Mouse (Mus musculus): Measurements from ENCODE around the gene Syngr1. TPM values are rescaled to one million over a fixed set of nuclear protein-coding genes. Genes with fewer than 3 reads are reported as not detected.
"Not testable (repeated sequence)": the region's sequence is repeated elsewhere in the genome, so short reads cannot be mapped to it uniquely, and the experiment has no call there.

Gene Syngr1
- polyA plus RNA-seq, 1 experiment from 2014 or later, result 8.1 TPM

GRCm38 (mm10) chr15:80107143-80107542, 16.0 kb downstream of the Syngr1 start:
- Histone ChIP-seq H3K27ac (no peak overlapping the region), H3K4me2 (replicated peaks) (no peak overlapping the region), H3K9me3 (no peaks in the 10 kb centered on the region), H3K27me3 (no peaks in the 10 kb centered on the region), H3K36me3 (no peaks in the 10 kb centered on the region), H3K9ac (no peak overlapping the region), H3K4me1 (no peaks in the 10 kb centered on the region), H3K4me3 (no peak overlapping the region)
- ATAC-seq (ENCODE audit: insufficient number of reproducible peaks, insufficient read depth, low FRiP score, low TSS enrichment), result no peak
- 95% methylated on average over 8 of the region's 8 CpGs for WGBS

GRCm38 (mm10) chr15:80107575-80107974, 16.4 kb downstream of the Syngr1 start:
- Histone ChIP-seq H3K9ac (no peak overlapping the region), H3K4me3 (no peak overlapping the region), H3K27me3 (no peaks in the 10 kb centered on the region), H3K9me3 (no peaks in the 10 kb centered on the region), H3K4me1 (no peaks in the 10 kb centered on the region), H3K4me2 (replicated peaks) (no peak overlapping the region), H3K27ac (no peak overlapping the region), H3K36me3 (no peaks in the 10 kb centered on the region)
- 89% methylated on average over 3 of the region's 3 CpGs for WGBS
- no peak for ATAC-seq (ENCODE audit: insufficient number of reproducible peaks, insufficient read depth, low FRiP score, low TSS enrichment)

GRCm38 (mm10) chr15:80111436-80111835, 20.3 kb downstream of the Syngr1 start:
- H3K27ac ChIP-seq, result no peak overlapping the region
- ATAC-seq (ENCODE audit: insufficient number of reproducible peaks, insufficient read depth, low FRiP score, low TSS enrichment), result no peak
- H3K4me3 ChIP-seq, result no peak overlapping the region

GRCm38 (mm10) chr15:80112499-80112898, 21.4 kb downstream of the Syngr1 start:
- Histone ChIP-seq H3K27me3 (no peaks in the 10 kb centered on the region), H3K27ac (no peak overlapping the region), H3K4me2 (replicated peaks) (no peak overlapping the region), H3K9ac (no peak overlapping the region), H3K4me3 (no peak overlapping the region), H3K9me3 (no peaks in the 10 kb centered on the region), H3K36me3 (no peaks in the 10 kb centered on the region), H3K4me1 (no peaks in the 10 kb centered on the region)
- ATAC-seq (ENCODE audit: insufficient number of reproducible peaks, insufficient read depth, low FRiP score, low TSS enrichment), result no peak
- 44% methylated on average over 2 of the region's 2 CpGs for WGBS

More at GRCm38 (mm10) chr15:80111436-80111835, 20.3 kb downstream of the Syngr1 start:
- Histone ChIP-seq H3K4me1 (no peaks in the 10 kb centered on the region), H3K27me3 (no peaks in the 10 kb centered on the region), H3K9ac (no peak overlapping the region), H3K4me2 (replicated peaks) (no peak overlapping the region), H3K9me3 (no peaks in the 10 kb centered on the region), H3K36me3 (no peaks in the 10 kb centered on the region)
- WGBS, result 77% methylated on average over 12 of the region's 12 CpGs

GRCm38 (mm10) chr15:80114414-80114813, 23.3 kb downstream of the Syngr1 start:
- H3K4me3 ChIP-seq, result no peak overlapping the region
- H3K27me3 ChIP-seq, result no peaks in the 10 kb centered on the region
- H3K4me2 ChIP-seq (replicated peaks), result no peak overlapping the region
- no peak for ATAC-seq (ENCODE audit: insufficient number of reproducible peaks, insufficient read depth, low FRiP score, low TSS enrichment)
- H3K9me3 ChIP-seq, result no peaks in the 10 kb centered on the region
- H3K27ac ChIP-seq, result no peak overlapping the region
- no peaks in the 10 kb centered on the region for H3K4me1 ChIP-seq
- no peak overlapping the region for H3K9ac ChIP-seq
- H3K36me3 ChIP-seq, result no peaks in the 10 kb centered on the region
- whole genome bisulfite sequencing, result 89% methylated on average over 7 of the region's 7 CpGs

- Histone ChIP-seq H3K27ac (no peak overlapping the region), H3K4me3 (no peak overlapping the region), H3K27me3 (no peaks in the 10 kb centered on the region), H3K36me3 (no peaks in the 10 kb centered on the region), H3K9ac (no peak overlapping the region), H3K4me2 (replicated peaks) (0 out of 2 replicates have a peak overlapping the region, but pooled peaks have one; percentile 5), H3K4me1 (no peaks in the 10 kb centered on the region), H3K9me3 (no peaks in the 10 kb centered on the region)
- 57% methylated on average over 5 of the region's 5 CpGs for WGBS
- no peak for ATAC-seq (ENCODE audit: insufficient number of reproducible peaks, insufficient read depth, low FRiP score, low TSS enrichment)
Measured at GRCm38 (mm10) chr15:80115256-80115655, 24.1 kb downstream of the Syngr1 start.

- no peak overlapping the region for H3K9ac ChIP-seq
- H3K4me2 ChIP-seq (replicated peaks), result 0 out of 2 replicates have a peak overlapping the region, but pooled peaks have one; percentile 5
- 70% methylated on average over 13 of the region's 13 CpGs for WGBS
- H3K4me1 ChIP-seq, result no peaks in the 10 kb centered on the region
- H3K36me3 ChIP-seq, result no peaks in the 10 kb centered on the region
- no peak for ATAC-seq (ENCODE audit: insufficient number of reproducible peaks, insufficient read depth, low FRiP score, low TSS enrichment)
- no peaks in the 10 kb centered on the region for H3K27me3 ChIP-seq
- no peak overlapping the region for H3K4me3 ChIP-seq
- H3K9me3 ChIP-seq, result no peaks in the 10 kb centered on the region
- no peak overlapping the region for H3K27ac ChIP-seq
Measured at GRCm38 (mm10) chr15:80115866-80116794, 25.0 kb downstream of the Syngr1 start.

GRCm38 (mm10) chr15:80117154-80117553, 26.0 kb downstream of the Syngr1 start:
- WGBS, result 64% methylated on average over 8 of the region's 8 CpGs
- Histone ChIP-seq H3K27ac (no peak overlapping the region), H3K36me3 (no peaks in the 10 kb centered on the region), H3K9ac (no peak overlapping the region), H3K4me2 (replicated peaks) (no peak overlapping the region), H3K4me3 (no peak overlapping the region), H3K27me3 (no peaks in the 10 kb centered on the region), H3K9me3 (no peaks in the 10 kb centered on the region), H3K4me1 (no peaks in the 10 kb centered on the region)
- no peak for ATAC-seq (ENCODE audit: insufficient number of reproducible peaks, insufficient read depth, low FRiP score, low TSS enrichment)

GRCm38 (mm10) chr15:80119076-80119475, 27.9 kb downstream of the Syngr1 start:
- WGBS, result 91% methylated on average over 6 of the region's 6 CpGs

GRCm38 (mm10) chr15:80121721-80122325, 30.7 kb downstream of the Syngr1 start:
- WGBS, result 87% methylated on average over 9 of the region's 9 CpGs
- H3K4me2 ChIP-seq (replicated peaks), result no peak overlapping the region
- no peaks in the 10 kb centered on the region for H3K9me3 ChIP-seq
- ATAC-seq (ENCODE audit: insufficient number of reproducible peaks, insufficient read depth, low FRiP score, low TSS enrichment), result no peak
- no peaks in the 10 kb centered on the region for H3K4me1 ChIP-seq
- H3K4me3 ChIP-seq, result no peak overlapping the region
- H3K9ac ChIP-seq, result no peak overlapping the region
- no peaks in the 10 kb centered on the region for H3K36me3 ChIP-seq
- H3K27me3 ChIP-seq, result no peaks in the 10 kb centered on the region
- no peak overlapping the region for H3K27ac ChIP-seq

More at GRCm38 (mm10) chr15:80119076-80119475, 27.9 kb downstream of the Syngr1 start:
- H3K36me3 ChIP-seq, result no peaks in the 10 kb centered on the region
- H3K4me1 ChIP-seq, result no peaks in the 10 kb centered on the region
- no peak for ATAC-seq (ENCODE audit: insufficient number of reproducible peaks, insufficient read depth, low FRiP score, low TSS enrichment)
- no peaks in the 10 kb centered on the region for H3K27me3 ChIP-seq
- H3K9me3 ChIP-seq, result no peaks in the 10 kb centered on the region
- H3K27ac ChIP-seq, result no peak overlapping the region
- no peak overlapping the region for H3K9ac ChIP-seq
- H3K4me2 ChIP-seq (replicated peaks), result no peak overlapping the region
- no peak overlapping the region for H3K4me3 ChIP-seq

GRCm38 (mm10) chr15:80122431-80122830, 31.3 kb downstream of the Syngr1 start:
- H3K27me3 ChIP-seq; H3K36me3 ChIP-seq; H3K9ac ChIP-seq; H3K27ac ChIP-seq; H3K4me3 ChIP-seq; H3K4me2 ChIP-seq (replicated peaks); ATAC-seq (ENCODE audit: insufficient number of reproducible peaks, insufficient read depth, low FRiP score, low TSS enrichment); H3K9me3 ChIP-seq; H3K4me1 ChIP-seq: not testable (repeated sequence)
- 94% methylated on average over 6 of the region's 6 CpGs for WGBS

GRCm38 (mm10) chr15:80124651-80125050, 33.5 kb downstream of the Syngr1 start:
- WGBS, result 75% methylated on average over 4 of the region's 4 CpGs

More at GRCm38 (mm10) chr15:80124651-80125050, 33.5 kb downstream of the Syngr1 start:
- Histone ChIP-seq H3K9ac (no peak overlapping the region), H3K27ac (no peak overlapping the region), H3K4me1 (no peaks in the 10 kb centered on the region), H3K9me3 (no peaks in the 10 kb centered on the region), H3K4me2 (replicated peaks) (no peak overlapping the region), H3K4me3 (no peak overlapping the region), H3K27me3 (no peaks in the 10 kb centered on the region), H3K36me3 (no peaks in the 10 kb centered on the region)
- no peak for ATAC-seq (ENCODE audit: insufficient number of reproducible peaks, insufficient read depth, low FRiP score, low TSS enrichment)
